25 mouse cellular contexts compared by ENCODE assay signal in the genomic region with DNA sequence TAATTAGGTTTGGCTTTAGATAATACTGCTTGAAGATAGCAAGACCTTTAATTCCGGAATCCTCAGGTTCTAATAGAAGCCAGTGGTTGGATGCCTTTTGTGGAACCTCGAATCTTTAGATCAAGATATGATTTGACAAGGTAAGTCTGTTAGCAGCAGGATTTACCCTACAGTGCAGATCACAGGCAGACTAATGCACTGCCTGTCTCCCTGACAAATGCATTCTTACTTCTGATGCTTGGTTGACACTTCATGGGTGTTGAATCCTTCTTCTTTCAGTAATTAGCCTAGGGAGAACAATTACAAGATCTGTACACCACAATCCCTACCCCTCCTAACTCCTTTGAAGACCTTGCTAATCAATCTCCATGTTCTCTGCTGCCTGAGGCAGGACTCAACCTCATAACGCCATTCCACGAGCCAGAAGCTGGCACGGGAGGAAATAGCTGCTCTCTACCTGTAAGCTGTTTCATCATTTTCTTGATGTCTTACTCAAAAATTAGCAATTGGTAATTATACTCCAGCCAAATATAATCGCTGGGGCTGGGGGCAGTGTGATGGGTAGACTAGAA.
DNase-seq lines count a peak whose midpoint lies in the region; ATAC-seq and TF ChIP-seq lines count a peak whose summit lies in the region.
"Had no signal": no experiment of that assay in that cellular context is flagged by ENCODE, and none has a peak within 500 bp of the region (broad histone marks: within the 10 kb centered on the region; RNA-seq: fewer than 3 reads in every experiment).

No protein-coding gene starts in this region.

- no peaks in the 10 kb centered on the region for H3K27me3 ChIP-seq in midbrain, embryonic 13.5 days
- no peaks in the 10 kb centered on the region for H3K27me3 ChIP-seq in midbrain, embryonic 11.5 days (ENCODE audit: control insufficient read depth, insufficient read depth, low read length)
- H3K27me3 ChIP-seq: embryonic facial prominence, embryonic 13.5 days; forebrain, embryonic 12.5 days; hindbrain, embryonic 12.5 days; hindbrain, embryonic 15.5 days had no signal

- no peak for DNase-seq in midbrain, embryonic 11.5 days (ENCODE audit: low spot score, missing footprints)
- peak; percentile 24 for DNase-seq in retina, postnatal 1 day
- DNase-seq in retina, embryonic 14.5 days (ENCODE audit: low spot score): no peak
- DNase-seq in brain, embryonic 14.5 days (ENCODE audit: low read depth): peak; percentile 37
- DNase-seq in right cerebral cortex, postnatal 10 days (ENCODE audit: low spot score in 2 of 2): no peak
- DNase-seq: adrenal gland, postnatal 10 days; adrenal gland, postnatal 36 days; cerebellum, adult 11-12 months; cerebellum, adult 8-10 months; cerebellum, postnatal 10 days; cerebellum, postnatal 36 days; embryo, embryonic 11 days; gastrocnemius, postnatal 10 days; gastrocnemius, postnatal 36 days; heart, adult 2 months had no signal

- peak; percentile 34; the same call in 1 of the 2 replicates for ATAC-seq in midbrain, embryonic 13.5 days
- ATAC-seq in midbrain, embryonic 11.5 days (ENCODE audit: low FRiP score): no peak
- ATAC-seq: Patski had no signal

- no peak overlapping the region for H3K9ac ChIP-seq in midbrain, embryonic 13.5 days (replicated peaks)
- H3K9ac ChIP-seq in midbrain, embryonic 11.5 days (ENCODE audit: low read length): no peak overlapping the region
- H3K9ac ChIP-seq: embryonic facial prominence, embryonic 13.5 days; forebrain, embryonic 12.5 days; hindbrain, embryonic 12.5 days; hindbrain, embryonic 15.5 days had no signal

- H3K4me2 ChIP-seq in midbrain, embryonic 13.5 days (replicated peaks): no peak overlapping the region
- no peak overlapping the region for H3K4me2 ChIP-seq in midbrain, embryonic 11.5 days
- H3K4me2 ChIP-seq: embryonic facial prominence, embryonic 13.5 days; forebrain, embryonic 12.5 days; heart, embryonic 11.5 days; hindbrain, embryonic 12.5 days; hindbrain, embryonic 15.5 days had no signal

- TF ChIP-seq CTCF in brain, embryonic 14.5 days (IDR thresholded peaks at IDR 0.05; ENCODE audit: borderline replicate concordance, extremely low read depth, insufficient read depth, insufficient read length): no peak

- H3K4me3 ChIP-seq in midbrain, embryonic 13.5 days (replicated peaks): no peak overlapping the region
- H3K4me3 ChIP-seq in midbrain, embryonic 11.5 days (ENCODE audit: low read depth, low read length): no peak overlapping the region
- H3K4me3 ChIP-seq: embryonic facial prominence, embryonic 10.5 days; embryonic facial prominence, embryonic 13.5 days; erythroblast, embryonic 14.5 days; forebrain, embryonic 12.5 days; heart, adult 2 months; hindbrain, embryonic 12.5 days; hindbrain, embryonic 15.5 days had no signal

- H3K27ac ChIP-seq in midbrain, embryonic 13.5 days: peak overlapping the region; percentile 3; the same call in 1 of the 2 replicates
- H3K27ac ChIP-seq in midbrain, embryonic 11.5 days (ENCODE audit: low read depth, low read length): no peak overlapping the region
- H3K27ac ChIP-seq: embryonic facial prominence, embryonic 10.5 days; embryonic facial prominence, embryonic 13.5 days; forebrain, embryonic 12.5 days; heart, adult 2 months; hindbrain, embryonic 12.5 days; hindbrain, embryonic 15.5 days had no signal

- no peaks in the 10 kb centered on the region for H3K36me3 ChIP-seq in midbrain, embryonic 13.5 days
- no peaks in the 10 kb centered on the region for H3K36me3 ChIP-seq in midbrain, embryonic 11.5 days (ENCODE audit: control insufficient read depth, insufficient read depth, low read length)
- H3K36me3 ChIP-seq: embryonic facial prominence, embryonic 10.5 days; embryonic facial prominence, embryonic 13.5 days; forebrain, embryonic 12.5 days; G1E; hindbrain, embryonic 12.5 days; hindbrain, embryonic 15.5 days had no signal

- no peaks in the 10 kb centered on the region for H3K9me3 ChIP-seq in midbrain, embryonic 13.5 days
- H3K9me3 ChIP-seq in midbrain, embryonic 11.5 days (ENCODE audit: control insufficient read depth, low read length): no peaks in the 10 kb centered on the region
- H3K9me3 ChIP-seq: embryonic facial prominence, embryonic 10.5 days; embryonic facial prominence, embryonic 13.5 days; forebrain, embryonic 12.5 days; G1E; hindbrain, embryonic 12.5 days; hindbrain, embryonic 15.5 days had no signal

- no peak for TF ChIP-seq POLR2A in brain, embryonic 14.5 days (IDR thresholded peaks at IDR 0.05; ENCODE audit: borderline replicate concordance, extremely low read depth, insufficient read depth, insufficient read length, poor library complexity, severe bottlenecking)

- H3K4me1 ChIP-seq in midbrain, embryonic 13.5 days (replicated peaks): no peaks in the 10 kb centered on the region; the same call in 1 of the 2 replicates
- no peaks in the 10 kb centered on the region for H3K4me1 ChIP-seq in midbrain, embryonic 11.5 days (ENCODE audit: control insufficient read depth, insufficient read depth, low read length)
- H3K4me1 ChIP-seq: embryonic facial prominence, embryonic 13.5 days; hindbrain, embryonic 12.5 days; hindbrain, embryonic 15.5 days had no signal

- WGBS in midbrain, embryonic 13.5 days: 72% methylated on average over 6 of the region's 6 CpGs
- WGBS in midbrain, embryonic 11.5 days: 73% methylated on average over 6 of the region's 6 CpGs

Comparison
In these comparisons a context has a peak if more than half of its experiments do, and no peak if none do; other contexts are left out.
1. DNase-seq: peak in retina, postnatal 1 day (single experiment) and brain, embryonic 14.5 days (single experiment); none in midbrain, embryonic 11.5 days (single experiment), retina, embryonic 14.5 days (single experiment) and right cerebral cortex, postnatal 10 days (0 of 2).